Mouse (Mus musculus): ENCODE data around the gene B4galt5. TPM values are rescaled to one million over a fixed set of nuclear protein-coding genes. Genes with fewer than 3 reads are reported as not detected.

The B4galt5 gene
- total and polyA plus RNA-seq, 3 experiments, result 12.5 to 17.6 (median 13.5) TPM

DNA sequence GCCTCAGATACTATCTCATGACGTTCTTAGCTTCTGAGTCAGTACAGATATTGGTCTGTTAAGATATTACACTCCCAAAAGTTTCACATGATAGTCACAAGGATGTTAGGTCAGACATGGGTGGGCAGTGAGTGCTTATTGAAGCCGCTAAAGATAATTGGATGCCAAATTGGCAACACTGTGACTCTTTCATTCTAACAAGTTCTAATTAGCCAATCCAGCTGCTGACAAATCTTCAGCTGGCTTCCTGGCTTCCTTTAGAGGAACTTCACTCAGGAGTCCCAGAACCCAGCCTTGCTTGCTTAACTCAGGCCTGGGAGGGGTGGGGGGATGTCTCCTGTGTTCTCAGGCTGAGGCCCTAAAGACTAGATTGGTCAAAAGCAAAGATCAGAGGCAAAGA lies 9.5 kb upstream of the B4galt5 start:
- DNase-seq (ENCODE audit: extremely low read depth), result no peak
- peaks cover 10 to 49% of the 10 kb centered on the region in 2 experiments for H3K4me1 ChIP-seq (ENCODE audit: control insufficient read depth in 1 of 2, insufficient read depth in 2 of 2)

DNA sequence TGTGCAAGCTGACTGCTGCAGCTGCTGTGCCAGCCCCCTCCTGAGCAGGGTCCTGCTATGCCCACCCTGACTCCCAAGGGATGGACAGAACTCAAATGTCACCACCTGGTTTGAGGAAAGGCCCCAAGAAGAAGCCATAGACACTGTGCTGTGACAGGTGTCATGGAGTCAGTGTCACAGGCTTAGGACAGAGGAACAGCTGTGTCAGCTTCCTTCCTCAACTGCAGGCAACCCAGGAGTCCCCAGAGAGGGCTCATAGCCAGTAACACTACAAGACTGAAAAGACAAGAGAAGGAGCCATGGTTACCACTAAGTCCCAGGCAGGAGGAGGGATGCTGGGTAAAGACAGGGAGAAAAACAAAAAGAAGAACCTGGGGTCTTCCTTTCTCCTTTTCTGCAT lies 7.9 kb upstream of the B4galt5 start:
- H3K27ac ChIP-seq (ENCODE audit: insufficient read depth, low read depth), result no peak overlapping the region
- no peak overlapping the region for H3K4me2 ChIP-seq (ENCODE audit: insufficient read depth, low read depth, poor library complexity, severe bottlenecking)

More for the DNA sequence above, 9.5 kb upstream of the B4galt5 start:
- dilution Hi-C loops (cut with MboI; ENCODE audit: extremely low pct_ligation_motif_present, extremely low pct_unique_long_range_greater_than_20kb, low sequenced_read_pairs) (no loop called here), in situ Hi-C loops (cut with MboI; ENCODE audit: low pct_ligation_motif_present, low pct_unique_long_range_greater_than_20kb, low sequenced_read_pairs) (no loop called here)
- Histone ChIP-seq H3K79me2 (replicated peaks; ENCODE audit: control insufficient read depth, extremely low read depth, insufficient read depth, poor library complexity, severe bottlenecking) (no peaks in the 10 kb centered on the region), H3K4me3 (replicated peaks in 1 of 3; ENCODE audit: low read depth in 2 of 3, low read length in 2 of 3, poor library complexity in 1 of 3) (no peak overlapping the region), H3K36me3 (replicated peaks in 1 of 2; ENCODE audit: control insufficient read depth in 1 of 2, insufficient read depth in 1 of 2, low read length in 1 of 2) (peaks cover 0 to 2% of the 10 kb centered on the region in 2 experiments), H3K9me3 (replicated peaks; ENCODE audit: low read length) (no peaks in the 10 kb centered on the region), H3K27me3 (replicated peaks) (no peaks in the 10 kb centered on the region), H3K27ac (ENCODE audit: insufficient read depth, low read depth) (no peak overlapping the region), H3K9ac (ENCODE audit: insufficient read depth, low read depth) (no peak overlapping the region), H3K4me2 (ENCODE audit: insufficient read depth, low read depth, poor library complexity, severe bottlenecking) (no peak overlapping the region)
- TF ChIP-seq RCOR1 (conservative IDR thresholded peaks at IDR 0.05; ENCODE audit: low read depth, low read length) (no peak), ZKSCAN1 (IDR thresholded peaks at IDR 0.05; ENCODE audit: borderline replicate concordance, low read depth, low read length) (no peak), KAT2A (IDR thresholded peaks at IDR 0.05; ENCODE audit: insufficient replicate concordance, low read length) (no peak), GABPA (IDR thresholded peaks at IDR 0.05; ENCODE audit: insufficient replicate concordance, low read depth, low read length) (no peak), ELF1 (IDR thresholded peaks at IDR 0.05; ENCODE audit: low read depth, low read length) (no peak), ZNF384 (IDR thresholded peaks at IDR 0.05; ENCODE audit: low read depth, low read length) (no peak), PAX5 (IDR thresholded peaks at IDR 0.05; ENCODE audit: low read length) (no peak)

DNA sequence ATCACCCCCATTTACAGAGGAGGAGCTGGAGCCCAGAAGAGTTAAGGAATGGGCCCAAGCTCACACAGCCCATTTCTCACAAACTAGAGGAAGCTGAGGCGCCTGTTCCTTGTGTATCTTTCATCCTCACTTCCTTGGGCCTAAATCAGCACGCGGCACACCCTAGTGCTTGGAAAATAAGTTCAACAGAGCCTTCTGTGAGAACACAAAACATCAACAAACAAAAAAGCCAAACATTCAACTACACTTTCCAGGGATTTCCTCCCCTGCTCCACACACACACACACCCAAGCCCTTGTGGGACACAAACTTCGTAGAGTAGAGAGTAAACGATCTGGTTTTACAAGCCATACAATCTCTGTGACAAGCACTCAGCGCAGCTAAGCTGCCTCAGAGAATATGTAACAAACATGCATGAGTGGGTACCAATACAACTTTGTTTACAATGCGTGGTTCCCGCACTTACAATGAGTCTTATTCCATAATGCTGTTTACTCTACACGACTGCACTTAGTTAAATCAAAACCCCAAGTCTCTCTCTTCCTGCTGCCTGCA lies 5.7 kb upstream of the B4galt5 start:
- Histone ChIP-seq H3K4me3 (replicated peaks in 1 of 3; ENCODE audit: low read depth in 2 of 3, low read length in 2 of 3, poor library complexity in 1 of 3) (no peak overlapping the region), H3K79me2 (replicated peaks; ENCODE audit: control insufficient read depth, extremely low read depth, insufficient read depth, poor library complexity, severe bottlenecking) (no peaks in the 10 kb centered on the region), H3K27ac (ENCODE audit: insufficient read depth, low read depth) (no peak overlapping the region), H3K4me2 (ENCODE audit: insufficient read depth, low read depth, poor library complexity, severe bottlenecking) (no peak overlapping the region), H3K9me3 (replicated peaks; ENCODE audit: low read length) (no peaks in the 10 kb centered on the region), H3K9ac (ENCODE audit: insufficient read depth, low read depth) (no peak overlapping the region), H3K27me3 (replicated peaks) (no peaks in the 10 kb centered on the region), H3K4me1 (ENCODE audit: control insufficient read depth in 1 of 2, insufficient read depth in 2 of 2) (peaks cover 19 to 57% of the 10 kb centered on the region in 2 experiments), H3K36me3 (replicated peaks in 1 of 2; ENCODE audit: control insufficient read depth in 1 of 2, insufficient read depth in 1 of 2, low read length in 1 of 2) (peaks cover 0 to 2% of the 10 kb centered on the region in 2 experiments)
- TF ChIP-seq HCFC1 (IDR thresholded peaks at IDR 0.05; ENCODE audit: low read depth, low read length) (no peak), EP300 (IDR thresholded peaks at IDR 0.05; ENCODE audit: low read length) (no peak), ZMIZ1 (IDR thresholded peaks at IDR 0.05; ENCODE audit: low read depth, low read length) (no peak), ZNF384 (IDR thresholded peaks at IDR 0.05; ENCODE audit: low read depth, low read length) (no peak), GABPA (IDR thresholded peaks at IDR 0.05; ENCODE audit: insufficient replicate concordance, low read depth, low read length) (no peak), CHD1 (IDR thresholded peaks at IDR 0.05; ENCODE audit: low read depth, low read length) (no peak), TBP (conservative IDR thresholded peaks at IDR 0.05; ENCODE audit: low read depth, low read length) (no peak), MXI1 (IDR thresholded peaks at IDR 0.05; ENCODE audit: low read depth, low read length) (no peak), MAFK (IDR thresholded peaks at IDR 0.05; ENCODE audit: insufficient replicate concordance, low read length) (no peak), RCOR1 (conservative IDR thresholded peaks at IDR 0.05; ENCODE audit: low read depth, low read length) (no peak), E2F4 (IDR thresholded peaks at IDR 0.05; ENCODE audit: insufficient replicate concordance, low read depth, low read length) (no peak), ZC3H11A (IDR thresholded peaks at IDR 0.05; ENCODE audit: low read depth, low read length) (no peak)
- dilution Hi-C loops (cut with MboI; ENCODE audit: extremely low pct_ligation_motif_present, extremely low pct_unique_long_range_greater_than_20kb, low sequenced_read_pairs) (no loop called here), in situ Hi-C loops (cut with MboI; ENCODE audit: low pct_ligation_motif_present, low pct_unique_long_range_greater_than_20kb, low sequenced_read_pairs) (no loop called here)
- no peak for DNase-seq (ENCODE audit: extremely low read depth)

More for the DNA sequence above, 7.9 kb upstream of the B4galt5 start:
- no peaks in the 10 kb centered on the region for H3K79me2 ChIP-seq (replicated peaks; ENCODE audit: control insufficient read depth, extremely low read depth, insufficient read depth, poor library complexity, severe bottlenecking)
- no peaks in the 10 kb centered on the region for H3K9me3 ChIP-seq (replicated peaks; ENCODE audit: low read length)
- H3K4me1 ChIP-seq (ENCODE audit: control insufficient read depth in 1 of 2, insufficient read depth in 2 of 2), result peaks cover 5 to 48% of the 10 kb centered on the region in 2 experiments
- no peak for TF ChIP-seq CHD2 (IDR thresholded peaks at IDR 0.05; ENCODE audit: low read length)
- TF ChIP-seq ETS1 (conservative IDR thresholded peaks at IDR 0.05; ENCODE audit: low read depth, low read length), result peak; percentile 57
- in situ Hi-C loops (cut with MboI; ENCODE audit: low pct_ligation_motif_present, low pct_unique_long_range_greater_than_20kb, low sequenced_read_pairs) (no loop called here), dilution Hi-C loops (cut with MboI; ENCODE audit: extremely low pct_ligation_motif_present, extremely low pct_unique_long_range_greater_than_20kb, low sequenced_read_pairs) (no loop called here)
- H3K27me3 ChIP-seq (replicated peaks), result no peaks in the 10 kb centered on the region
- DNase-seq (ENCODE audit: extremely low read depth), result peak; percentile 78
- no peak overlapping the region for H3K4me3 ChIP-seq (replicated peaks in 1 of 3; ENCODE audit: low read depth in 2 of 3, low read length in 2 of 3, poor library complexity in 1 of 3)
- H3K9ac ChIP-seq (ENCODE audit: insufficient read depth, low read depth), result no peak overlapping the region
- H3K36me3 ChIP-seq (replicated peaks in 1 of 2; ENCODE audit: control insufficient read depth in 1 of 2, insufficient read depth in 1 of 2, low read length in 1 of 2), result peaks cover 0 to 2% of the 10 kb centered on the region in 2 experiments
